Mouse (Mus musculus) lung, postnatal 0 days (tissue): ENCODE results near the gene Atp5k.

Experiments
- CTCF ChIP-seq: IDR thresholded peaks from 2 replicates; pipeline ENCODE4 v1.5.1; 2016; ENCODE audit warnings: antibody characterized with exemption, mild to moderate bottlenecking
- EP300 ChIP-seq: IDR thresholded peaks from 2 replicates; pipeline ENCODE4 v1.6.1; 2016; ENCODE audit warnings: antibody characterized with exemption, mild to moderate bottlenecking, control low read depth

DNA sequence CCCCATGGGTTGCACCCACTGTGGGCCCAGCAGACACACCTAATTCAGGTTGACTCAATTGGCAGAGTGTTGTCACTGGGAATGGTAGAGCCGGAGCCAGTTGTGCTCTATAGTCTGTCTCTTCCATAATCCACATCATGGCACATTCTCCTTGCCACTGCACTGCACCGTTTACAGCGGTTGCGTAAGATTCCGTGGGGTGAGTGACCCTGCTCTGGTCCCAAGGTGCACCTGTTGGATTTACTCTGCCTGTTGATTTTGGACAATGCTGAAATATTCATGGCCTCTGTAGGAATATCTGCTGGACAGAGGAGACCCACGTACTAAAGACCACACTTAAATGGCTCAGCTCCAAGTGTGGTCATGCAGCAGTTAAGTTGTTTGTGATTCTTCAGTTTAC, 48.8 kb upstream of the Atp5k start:
- TF ChIP-seq EP300 (no peak), CTCF (no peak)
